Mouse (Mus musculus): ENCODE measurements around the gene Odc1. TPM values are rescaled to one million over a fixed set of nuclear protein-coding genes. Genes with fewer than 3 reads are reported as not detected.
A peak's percentile ranks its signal among the peaks of the same experiment; 100 is the strongest.

The Odc1 gene
- polyA plus RNA-seq, 1 experiment from 2014 or later = 264 TPM

- Histone ChIP-seq H3K4me2 (replicated peaks) (no peak overlapping the region), H3K9me3 (no peaks in the 10 kb centered on the region), H3K36me3 (no peaks in the 10 kb centered on the region), H3K4me1 (peaks cover 9% of the 10 kb centered on the region; the same call in 1 of the 2 replicates), H3K27ac (replicated peaks) (no peak overlapping the region), H3K27me3 (no peaks in the 10 kb centered on the region; the same call in 1 of the 2 replicates), H3K9ac (replicated peaks) (no peak overlapping the region), H3K4me3 (no peak overlapping the region)
- no peak for ATAC-seq (ENCODE audit: low FRiP score, low read depth)
- 85% methylated on average over 4 of the region's 4 CpGs for WGBS
These were observed 30.0 kb downstream of the Odc1 start for GRCm38 (mm10) chr12:17574591-17574990.

GRCm38 (mm10) chr12:17575156-17575910 is 30.7 kb downstream of the Odc1 start:
- no peak for ATAC-seq (ENCODE audit: low FRiP score, low read depth)
- no peak overlapping the region for H3K4me2 ChIP-seq (replicated peaks)
- 64% methylated on average over 5 of the region's 5 CpGs for WGBS

GRCm38 (mm10) chr12:17576041-17576440 is 31.4 kb downstream of the Odc1 start:
- Histone ChIP-seq H3K27me3 (no peaks in the 10 kb centered on the region; the same call in 1 of the 2 replicates), H3K27ac (replicated peaks) (no peak overlapping the region), H3K4me1 (peaks cover 9% of the 10 kb centered on the region; the same call in 1 of the 2 replicates), H3K9me3 (no peaks in the 10 kb centered on the region), H3K9ac (replicated peaks) (no peak overlapping the region), H3K4me3 (no peak overlapping the region), H3K4me2 (replicated peaks) (peak overlapping the region; percentile 1; the same call in 1 of the 2 replicates), H3K36me3 (no peaks in the 10 kb centered on the region)
- WGBS = 5% methylated on average over 6 of the region's 6 CpGs
- no peak for ATAC-seq (ENCODE audit: low FRiP score, low read depth)

More at GRCm38 (mm10) chr12:17575156-17575910, 30.7 kb downstream of the Odc1 start:
- peaks cover 9% of the 10 kb centered on the region; the same call in 1 of the 2 replicates for H3K4me1 ChIP-seq
- H3K27ac ChIP-seq (replicated peaks) = no peak overlapping the region
- no peaks in the 10 kb centered on the region for H3K9me3 ChIP-seq
- H3K9ac ChIP-seq (replicated peaks) = no peak overlapping the region
- no peaks in the 10 kb centered on the region; the same call in 1 of the 2 replicates for H3K27me3 ChIP-seq
- H3K4me3 ChIP-seq = no peak overlapping the region
- H3K36me3 ChIP-seq = no peaks in the 10 kb centered on the region

GRCm38 (mm10) chr12:17578601-17579000 is 34.0 kb downstream of the Odc1 start:
- no peak overlapping the region; the same call in 1 of the 2 replicates for H3K9ac ChIP-seq (replicated peaks)
- no peak for ATAC-seq (ENCODE audit: low FRiP score, low read depth)
- H3K27me3 ChIP-seq = no peaks in the 10 kb centered on the region; the same call in 1 of the 2 replicates
- H3K4me3 ChIP-seq = no peak overlapping the region
- no peaks in the 10 kb centered on the region for H3K9me3 ChIP-seq
- WGBS = 60% methylated on average over 4 of the region's 4 CpGs
- no peaks in the 10 kb centered on the region for H3K36me3 ChIP-seq
- no peak overlapping the region for H3K4me2 ChIP-seq (replicated peaks)
- H3K27ac ChIP-seq (replicated peaks) = no peak overlapping the region
- H3K4me1 ChIP-seq = peaks cover 10% of the 10 kb centered on the region

- Histone ChIP-seq H3K4me1 (peaks cover 11% of the 10 kb centered on the region), H3K9ac (replicated peaks) (no peak overlapping the region), H3K36me3 (no peaks in the 10 kb centered on the region), H3K27me3 (no peaks in the 10 kb centered on the region), H3K27ac (replicated peaks) (no peak overlapping the region), H3K4me2 (replicated peaks) (no peak overlapping the region), H3K4me3 (no peak overlapping the region), H3K9me3 (no peaks in the 10 kb centered on the region)
- ATAC-seq (ENCODE audit: low FRiP score, low read depth) = no peak
- 71% methylated on average over 6 of the region's 6 CpGs for WGBS
These were observed 36.4 kb downstream of the Odc1 start for GRCm38 (mm10) chr12:17581001-17581400.

- ATAC-seq (ENCODE audit: low FRiP score, low read depth) = no peak
- WGBS = 92% methylated on average over 4 of the region's 4 CpGs
- Histone ChIP-seq H3K4me2 (replicated peaks) (no peak overlapping the region), H3K9ac (replicated peaks) (no peak overlapping the region), H3K9me3 (no peaks in the 10 kb centered on the region), H3K4me1 (peaks cover 7% of the 10 kb centered on the region), H3K4me3 (no peak overlapping the region), H3K27me3 (no peaks in the 10 kb centered on the region), H3K36me3 (no peaks in the 10 kb centered on the region), H3K27ac (replicated peaks) (no peak overlapping the region)
These were observed 37.8 kb downstream of the Odc1 start for GRCm38 (mm10) chr12:17582406-17582805.

- H3K27ac ChIP-seq (replicated peaks) = no peak overlapping the region
- WGBS = 40% methylated on average over 3 of the region's 3 CpGs
- H3K9me3 ChIP-seq = no peaks in the 10 kb centered on the region
- no peaks in the 10 kb centered on the region for H3K36me3 ChIP-seq
- no peak overlapping the region for H3K9ac ChIP-seq (replicated peaks)
- H3K4me3 ChIP-seq = no peak overlapping the region
- no peaks in the 10 kb centered on the region for H3K27me3 ChIP-seq
- ATAC-seq (ENCODE audit: low FRiP score, low read depth) = no peak
- H3K4me1 ChIP-seq = peaks cover 7% of the 10 kb centered on the region
- no peak overlapping the region for H3K4me2 ChIP-seq (replicated peaks)
These were observed 39.3 kb downstream of the Odc1 start for GRCm38 (mm10) chr12:17583860-17584259.

GRCm38 (mm10) chr12:17586011-17586410 is 41.4 kb downstream of the Odc1 start:
- no peaks in the 10 kb centered on the region for H3K9me3 ChIP-seq
- peaks cover 7% of the 10 kb centered on the region for H3K4me1 ChIP-seq
- no peak overlapping the region for H3K4me2 ChIP-seq (replicated peaks)
- H3K27me3 ChIP-seq = no peaks in the 10 kb centered on the region
- 89% methylated on average over 3 of the region's 3 CpGs for WGBS
- H3K27ac ChIP-seq (replicated peaks) = no peak overlapping the region
- H3K36me3 ChIP-seq = no peaks in the 10 kb centered on the region
- H3K9ac ChIP-seq (replicated peaks) = no peak overlapping the region
- no peak for ATAC-seq (ENCODE audit: low FRiP score, low read depth)
- H3K4me3 ChIP-seq = no peak overlapping the region

DNA sequence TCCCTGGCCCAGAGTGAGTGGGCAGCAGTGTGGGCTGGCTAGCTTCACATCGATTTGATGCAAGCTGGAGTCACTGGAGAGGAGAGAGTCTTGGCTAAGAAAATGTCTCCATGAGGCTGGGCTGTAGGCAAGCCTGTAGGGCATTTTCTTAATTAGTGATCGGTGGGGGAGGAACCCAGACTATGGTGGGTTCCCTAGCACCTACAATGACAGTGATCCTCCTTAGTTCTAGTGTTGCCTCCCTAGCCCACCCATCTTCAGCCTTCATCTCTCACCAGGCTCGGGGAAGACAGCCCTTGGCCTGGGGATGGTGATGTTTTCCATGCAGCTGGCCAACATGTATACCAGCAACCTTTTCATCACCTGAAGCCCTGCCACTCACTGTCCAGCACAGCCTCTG is 43.8 kb downstream of the Odc1 start:
- peaks cover 7% of the 10 kb centered on the region for H3K4me1 ChIP-seq
- H3K27me3 ChIP-seq = no peaks in the 10 kb centered on the region
- H3K36me3 ChIP-seq = no peaks in the 10 kb centered on the region
- no peak for ATAC-seq (ENCODE audit: low FRiP score, low read depth)
- H3K4me2 ChIP-seq (replicated peaks) = no peak overlapping the region
- no peak overlapping the region for H3K4me3 ChIP-seq
- H3K9me3 ChIP-seq = no peaks in the 10 kb centered on the region
- no peak overlapping the region for H3K27ac ChIP-seq (replicated peaks)
- 93% methylated on average over 3 of the region's 3 CpGs for WGBS
- H3K9ac ChIP-seq (replicated peaks) = no peak overlapping the region

DNA sequence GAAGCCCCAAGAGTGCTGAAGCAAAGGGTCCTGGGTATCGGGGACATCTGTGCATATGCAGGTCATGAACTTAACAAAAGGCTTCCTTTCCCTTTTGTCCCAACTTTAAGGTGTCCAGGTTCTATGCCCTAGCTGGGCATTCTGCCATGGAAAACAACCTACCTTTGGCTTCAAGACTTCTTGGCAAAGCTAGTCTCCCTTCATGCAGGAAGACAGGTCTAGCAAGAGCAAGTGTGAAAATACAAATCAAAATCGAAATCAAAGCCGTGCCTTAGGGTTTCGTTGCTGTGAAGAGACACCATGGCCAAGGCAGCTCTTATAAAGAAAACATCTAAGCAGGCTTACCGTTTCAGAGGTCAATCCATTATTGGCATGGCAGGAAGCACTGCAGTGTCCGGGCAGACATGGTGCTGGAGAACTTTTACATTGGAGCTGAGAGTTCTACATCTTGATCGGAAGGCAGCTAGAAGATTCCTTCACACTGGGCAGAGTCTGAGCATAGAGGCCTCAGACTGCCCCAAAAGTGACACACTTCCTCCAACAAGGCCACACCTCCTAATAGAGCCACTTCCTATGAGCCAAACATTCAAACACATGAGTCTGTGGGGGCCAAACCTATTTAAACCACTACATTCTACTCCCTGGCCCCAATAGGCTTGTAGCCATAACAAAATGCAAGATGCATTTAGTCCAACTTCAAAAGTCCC is 44.5 kb downstream of the Odc1 start:
- Histone ChIP-seq H3K4me2 (replicated peaks) (no peak overlapping the region), H3K36me3 (no peaks in the 10 kb centered on the region), H3K9ac (replicated peaks) (no peak overlapping the region), H3K4me1 (peaks cover 1% of the 10 kb centered on the region), H3K4me3 (no peak overlapping the region), H3K27me3 (no peaks in the 10 kb centered on the region), H3K27ac (replicated peaks) (no peak overlapping the region), H3K9me3 (no peaks in the 10 kb centered on the region)
- ATAC-seq (ENCODE audit: low FRiP score, low read depth) = no peak
- 93% methylated on average over 7 of the region's 7 CpGs for WGBS

DNA sequence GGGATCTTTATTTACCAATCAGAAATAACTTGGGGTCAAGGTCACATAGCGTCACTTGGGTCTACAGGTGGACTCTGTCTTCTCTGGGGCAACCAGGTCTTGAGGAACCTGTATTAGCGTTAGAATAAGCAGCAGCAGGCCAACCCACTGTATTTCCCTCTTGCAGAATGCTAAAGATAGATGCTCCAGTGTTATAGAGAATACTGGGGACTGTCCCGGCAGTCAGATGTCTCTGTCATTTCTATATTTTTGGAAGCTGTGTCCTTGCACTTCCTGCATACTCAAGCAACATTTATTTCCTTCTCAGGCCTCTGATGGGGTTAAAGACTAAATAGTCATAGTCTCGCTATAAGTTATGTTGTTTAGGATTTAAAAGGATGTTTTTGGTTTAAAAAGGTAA is 46.7 kb downstream of the Odc1 start:
- H3K4me2 ChIP-seq (replicated peaks) = no peak overlapping the region
- no peaks in the 10 kb centered on the region for H3K27me3 ChIP-seq
- H3K4me1 ChIP-seq = no peaks in the 10 kb centered on the region
- H3K4me3 ChIP-seq = no peak overlapping the region
- H3K9ac ChIP-seq (replicated peaks) = no peak overlapping the region
- no peaks in the 10 kb centered on the region for H3K9me3 ChIP-seq
- no peak for ATAC-seq (ENCODE audit: low FRiP score, low read depth)
- H3K36me3 ChIP-seq = no peaks in the 10 kb centered on the region
- 88% methylated on average over 4 of the region's 4 CpGs for WGBS
- no peak overlapping the region for H3K27ac ChIP-seq (replicated peaks)

- H3K4me3 ChIP-seq = no peak overlapping the region
- no peaks in the 10 kb centered on the region for H3K27me3 ChIP-seq
- no peaks in the 10 kb centered on the region for H3K9me3 ChIP-seq
- H3K27ac ChIP-seq (replicated peaks) = no peak overlapping the region
- ATAC-seq (ENCODE audit: low FRiP score, low read depth) = no peak
- H3K4me1 ChIP-seq = no peaks in the 10 kb centered on the region
- H3K9ac ChIP-seq (replicated peaks) = no peak overlapping the region
- H3K36me3 ChIP-seq = no peaks in the 10 kb centered on the region
- H3K4me2 ChIP-seq (replicated peaks) = no peak overlapping the region
- 91% methylated on average over 2 of the region's 2 CpGs for WGBS
These were observed 49.4 kb downstream of the Odc1 start for GRCm38 (mm10) chr12:17593956-17594355.
